Mouse (Mus musculus) bone marrow, adult 2 months (tissue): ENCODE measurements at regions not wholly inside any gene's neighbourhood (a gene's known extent, or its start where the extent isn't known, plus 50 kb on each side); places are given as distances from the start of the nearest gene placed in this dataset.

Experiments used
- CTCF ChIP-seq: fragments of 200-500 bp; IDR thresholded peaks from 2 replicates; pipeline ENCODE4 v1.5.1; 2011; ENCODE audit warnings: low read length, control low read depth; ENCODE audit not compliant: control insufficient read depth, insufficient read depth
- POLR2A ChIP-seq: fragments of 200-500 bp; IDR thresholded peaks from 2 replicates; pipeline ENCODE4 v1.6.1; 2011; ENCODE audit warnings: low read depth, mild to moderate bottlenecking, control low read depth, low read length, borderline replicate concordance; ENCODE audit not compliant: control insufficient read depth

- no peak for TF ChIP-seq POLR2A
- TF ChIP-seq CTCF: no peak
Measured at GRCm38 (mm10) chr16:9078405-9078942, 248.6 kb downstream of the 1810013L24Rik start.
